Mouse (Mus musculus) frontal cortex, postnatal 25 days (tissue): ENCODE measurements around the gene Palld.

ENCODE experiments used
- DNase-seq, 2 experiments: peaks; one replicate each; pipeline ENCODE4 v3.0.0; 2022; ENCODE audit warnings: low spot score in 2 of 2

Palld gene

DNA sequence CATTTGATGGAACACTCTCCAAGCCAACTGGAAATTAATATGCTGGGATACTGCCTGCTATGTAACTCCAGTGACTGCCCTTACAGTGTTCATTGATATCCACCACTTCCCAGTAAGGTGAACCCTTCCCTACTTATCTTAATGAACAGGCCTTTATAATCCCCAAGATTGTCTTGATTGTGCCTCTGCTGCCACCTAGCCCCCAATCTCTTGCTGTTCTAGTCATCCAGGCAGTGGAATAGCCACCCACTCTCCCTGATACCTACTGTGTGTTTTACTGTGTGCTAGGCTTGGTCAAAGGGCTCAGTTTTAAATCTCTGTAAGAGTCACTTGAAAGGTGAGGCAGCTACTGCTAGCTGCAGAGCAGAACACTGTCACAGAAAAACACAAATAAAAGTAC, 216.2 kb downstream of the Palld start:
- no peak for DNase-seq

DNA sequence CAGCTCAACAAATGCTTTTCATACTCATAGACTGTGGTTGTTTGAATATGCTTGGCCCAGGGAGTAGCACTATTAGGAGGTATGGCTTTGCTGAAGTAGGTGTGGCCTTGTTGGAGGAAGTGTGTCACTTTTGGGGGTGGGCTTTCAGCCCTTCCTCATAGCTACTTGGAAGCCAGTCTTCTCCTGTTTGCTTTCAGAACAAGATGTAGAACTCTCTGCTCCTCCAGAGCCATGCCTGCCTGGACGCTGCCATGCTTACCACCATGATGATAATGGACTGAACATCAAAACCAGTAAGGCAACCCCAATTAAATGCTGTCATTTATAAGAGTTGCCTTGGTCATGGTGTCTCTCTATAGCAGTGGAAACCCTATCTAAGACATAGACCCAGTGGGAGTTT, 217.2 kb downstream of the Palld start:
- no peak for DNase-seq

DNA sequence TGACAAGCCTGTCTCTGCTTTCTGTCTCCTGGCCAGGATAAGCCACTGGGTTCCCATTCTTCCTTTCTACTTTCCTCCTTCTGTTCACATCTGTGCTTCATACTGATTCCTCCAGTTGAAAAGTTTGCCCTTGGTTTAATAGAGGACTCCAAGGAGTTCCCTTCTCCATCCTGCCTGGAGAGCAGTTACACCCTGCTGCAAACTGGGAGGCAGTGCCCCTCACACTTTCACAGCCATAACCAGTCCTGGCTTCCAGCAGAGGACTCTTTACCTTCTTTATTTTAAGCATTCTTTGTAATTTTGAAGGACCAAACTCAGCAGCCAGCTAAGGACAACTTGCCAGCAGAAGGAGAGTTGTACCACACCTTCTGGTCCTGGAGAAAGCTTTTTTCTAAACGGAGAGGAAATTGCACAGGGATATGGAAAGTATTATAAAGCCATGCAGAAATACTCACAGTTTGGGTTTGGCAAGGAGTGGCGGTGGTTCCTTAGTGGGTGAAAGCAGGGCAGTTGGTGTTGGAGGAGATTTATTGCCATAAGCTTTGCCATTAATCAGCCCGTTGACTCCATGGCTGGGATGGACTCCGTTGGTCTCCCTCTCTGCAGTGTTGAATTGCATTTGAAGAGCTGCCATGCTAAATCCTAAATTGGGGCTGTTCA, 218.1 kb downstream of the Palld start:
- DNase-seq, result no peak

DNA sequence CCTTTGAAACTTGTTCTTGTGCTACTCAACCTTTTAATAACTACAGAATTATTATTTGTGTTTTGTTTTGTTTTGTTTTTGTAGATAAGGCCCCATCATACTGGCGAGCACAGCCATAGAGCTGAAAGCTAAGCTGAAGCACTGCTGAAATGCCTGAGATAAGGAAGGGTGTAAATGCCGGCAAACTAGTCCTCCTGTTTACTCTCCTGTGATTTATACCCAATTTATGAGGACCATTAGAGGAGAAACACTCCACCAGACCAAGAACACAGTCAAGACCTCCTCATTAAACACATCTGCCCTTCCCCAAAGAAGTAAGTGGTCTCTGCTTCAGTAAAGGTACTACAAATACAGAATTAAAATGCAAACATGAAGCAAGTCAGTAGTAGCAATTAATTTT, 219.6 kb downstream of the Palld start:
- DNase-seq, result no peak

DNA sequence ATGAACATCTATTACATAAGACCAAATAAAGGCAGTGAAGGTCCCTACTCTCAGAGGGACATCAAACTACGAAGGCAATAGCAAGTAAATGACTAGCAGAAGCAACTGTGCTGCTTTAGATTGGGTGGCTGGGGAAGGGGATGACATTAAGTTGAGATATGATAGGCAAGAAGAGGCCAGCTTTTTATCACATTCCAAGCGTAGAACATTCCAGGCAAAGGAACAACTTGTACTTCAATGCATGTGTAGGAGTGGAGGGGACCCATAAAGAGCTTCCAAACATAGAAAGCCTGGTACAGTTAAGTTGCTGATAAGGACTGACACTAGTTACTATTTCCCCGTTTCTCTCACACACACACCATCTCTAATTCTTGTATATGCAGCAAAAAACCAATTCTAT, 221.3 kb downstream of the Palld start:
- no peak for DNase-seq

DNA sequence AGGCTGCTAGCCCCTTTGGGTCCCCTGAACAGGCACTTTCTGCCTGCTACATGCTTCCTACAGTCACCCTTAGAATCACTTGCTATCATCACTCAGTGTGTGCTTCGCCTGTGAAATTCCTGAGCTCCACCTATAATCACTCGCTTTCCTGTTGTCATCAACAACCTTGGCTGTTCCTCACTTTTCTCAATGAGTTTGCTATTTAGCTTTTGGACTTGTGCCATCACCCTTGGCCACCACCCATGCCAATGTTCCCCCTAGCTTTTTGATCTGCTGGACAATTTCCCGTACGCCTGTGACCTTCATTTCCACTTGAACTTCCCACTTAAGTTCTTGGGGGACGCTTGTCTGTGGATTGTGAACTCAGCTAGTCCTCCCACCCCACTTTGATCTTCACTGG, 225.3 kb downstream of the Palld start:
- DNase-seq, result no peak

DNA sequence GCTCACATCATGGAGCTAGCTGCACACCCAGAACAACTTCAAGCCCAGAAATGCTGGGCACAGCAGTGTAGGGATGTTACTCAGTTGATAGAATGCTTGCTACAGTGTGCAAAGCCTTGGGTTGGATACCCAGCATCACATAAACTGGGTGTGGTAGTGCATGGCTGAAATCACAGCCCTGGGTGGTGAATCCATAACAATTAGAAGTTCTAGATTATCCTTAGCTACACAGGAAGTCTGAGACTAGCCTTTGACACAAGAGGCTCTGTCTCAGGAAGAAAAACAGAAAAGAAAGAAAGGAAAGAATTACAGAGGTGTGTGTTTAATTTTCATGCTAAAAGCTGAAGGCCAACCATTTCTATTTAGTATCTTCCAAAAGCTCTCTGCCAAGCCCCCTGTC, 231.3 kb downstream of the Palld start:
- DNase-seq, result no peak

DNA sequence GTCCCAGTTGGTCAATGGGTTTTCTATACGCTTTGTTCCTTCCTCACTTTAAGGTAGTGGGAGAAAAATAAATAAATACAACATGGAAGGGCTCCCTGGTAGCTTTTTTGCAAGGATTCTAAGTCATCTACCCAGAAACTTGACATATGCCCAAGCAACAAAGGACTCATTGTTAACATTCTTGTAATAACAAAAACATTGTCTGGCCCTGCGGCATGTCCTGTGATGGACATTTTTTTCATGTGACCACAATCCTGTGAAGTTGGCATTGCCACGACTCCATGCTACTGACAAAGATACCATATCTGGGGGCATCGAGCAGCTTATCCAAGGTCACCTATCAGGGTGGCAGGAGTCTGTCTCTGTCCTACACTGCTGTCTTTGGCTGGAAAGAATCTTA, 232.1 kb downstream of the Palld start:
- DNase-seq, result no peak

DNA sequence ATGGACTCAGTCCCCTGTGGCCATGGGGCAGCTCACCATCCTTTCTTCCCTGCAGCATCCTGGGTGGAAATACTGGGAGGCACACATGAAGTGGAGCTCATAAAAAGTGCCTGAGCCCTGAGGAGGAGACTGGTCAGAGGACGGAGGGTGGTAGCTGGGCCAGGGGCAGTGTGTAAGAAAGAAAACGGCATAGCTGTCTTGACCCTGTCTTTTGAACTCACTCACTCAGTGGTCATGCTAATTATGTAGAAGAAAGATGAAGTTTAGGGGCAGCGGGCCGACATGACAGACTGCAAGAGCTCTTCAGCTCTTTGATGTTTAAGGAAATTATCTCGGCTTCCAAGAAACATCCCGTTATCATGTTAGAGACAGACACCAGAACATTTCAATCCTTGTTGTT, 235.6 kb downstream of the Palld start:
- no peak for DNase-seq

DNA sequence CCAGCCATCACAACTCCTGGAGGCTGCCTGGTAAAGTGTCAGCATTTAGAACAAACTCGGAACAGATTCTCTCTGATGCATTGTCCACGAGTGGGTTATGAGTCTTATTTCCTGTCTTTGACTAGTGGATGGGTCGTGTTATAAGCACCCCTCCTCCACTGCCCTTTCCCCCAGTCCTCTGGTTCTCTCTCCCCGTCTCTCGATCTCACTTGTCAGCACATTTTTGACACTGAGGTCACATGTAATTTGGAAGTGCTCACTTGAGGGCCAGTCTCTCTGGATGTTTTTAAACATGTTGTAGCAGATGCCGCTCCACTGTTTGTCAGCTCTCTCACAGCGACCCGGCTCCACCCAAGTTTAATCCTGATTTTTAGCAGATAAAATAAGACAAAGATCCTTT, 237.5 kb downstream of the Palld start:
- DNase-seq, result no peak

DNA sequence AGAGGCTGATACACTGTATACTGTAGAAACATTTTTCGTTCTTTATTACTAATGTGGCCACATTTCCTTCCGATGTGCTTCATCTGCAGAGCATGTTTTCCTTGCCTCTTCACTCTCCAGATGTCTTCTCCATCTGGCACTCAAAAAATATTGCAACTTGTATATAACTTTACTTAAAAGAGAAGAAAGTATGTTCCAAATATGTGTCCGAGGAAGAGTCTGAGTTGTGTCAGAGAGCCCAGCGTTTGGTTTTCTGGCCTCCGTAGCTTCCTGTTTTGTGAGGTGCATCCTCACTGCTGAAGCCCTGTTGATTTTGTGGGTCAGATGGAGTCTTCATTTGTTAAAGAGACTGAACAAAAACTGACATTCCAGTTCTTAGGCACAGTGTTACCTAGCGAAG, 238.3 kb downstream of the Palld start:
- no peak for DNase-seq

DNA sequence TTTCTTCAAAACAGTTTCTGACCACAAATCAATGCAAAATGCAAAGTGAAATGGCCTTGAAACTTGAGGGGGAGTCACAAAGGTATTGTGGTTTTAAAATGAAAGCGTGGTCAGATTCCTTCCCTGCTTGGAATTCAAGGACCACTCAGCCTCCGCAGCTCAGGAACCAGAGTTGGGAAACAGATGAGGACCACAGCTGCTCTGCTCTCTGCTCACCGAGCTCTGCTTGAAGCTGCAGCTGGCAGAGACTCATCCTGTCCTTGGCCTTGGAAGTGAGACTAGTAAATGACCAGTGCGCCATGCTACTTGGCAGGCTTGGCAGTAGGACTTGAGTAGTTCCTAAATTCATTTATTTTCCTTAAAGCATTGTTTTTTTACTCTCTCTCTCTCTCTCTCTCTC, 239.7 kb downstream of the Palld start:
- no peak for DNase-seq

DNA sequence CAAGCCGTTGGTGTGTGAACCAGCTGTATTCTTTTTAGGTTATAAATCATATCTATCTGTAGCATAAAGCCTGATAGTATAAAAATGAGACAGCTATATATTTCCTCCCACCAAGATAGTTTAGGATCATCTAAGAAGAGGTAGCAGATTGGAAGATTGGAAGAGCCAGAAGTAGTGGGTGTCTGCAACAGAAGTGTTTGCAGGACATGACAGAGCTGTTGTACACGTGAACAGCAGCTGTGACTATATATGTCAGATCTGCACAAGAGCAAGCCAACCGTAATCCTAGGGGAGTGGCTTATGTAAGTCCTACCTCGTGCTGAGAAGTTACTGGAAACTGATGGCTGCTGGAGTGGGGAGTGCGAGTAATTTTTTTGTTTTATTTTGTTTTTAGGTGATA, 240.9 kb downstream of the Palld start:
- DNase-seq, result no peak

DNA sequence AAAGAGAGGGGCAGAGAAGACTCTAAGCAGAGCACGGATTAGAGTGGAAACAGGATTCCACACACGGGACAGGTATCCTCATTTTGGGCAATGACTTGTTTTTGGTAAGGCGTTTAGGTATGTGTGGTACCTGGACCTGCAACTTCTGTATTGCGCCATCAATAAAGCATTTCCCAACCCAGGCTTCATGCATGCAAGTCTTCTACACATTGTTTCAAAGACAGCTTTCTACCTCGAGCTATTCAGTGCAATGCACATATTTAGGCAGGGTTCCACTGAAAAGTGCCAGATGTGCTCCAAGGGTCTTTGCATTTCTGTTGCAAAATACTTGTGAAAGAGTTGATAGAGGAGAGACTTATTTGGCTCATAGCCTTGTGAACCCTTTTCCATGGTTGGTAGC, 241.5 kb downstream of the Palld start:
- no peak for DNase-seq

DNA sequence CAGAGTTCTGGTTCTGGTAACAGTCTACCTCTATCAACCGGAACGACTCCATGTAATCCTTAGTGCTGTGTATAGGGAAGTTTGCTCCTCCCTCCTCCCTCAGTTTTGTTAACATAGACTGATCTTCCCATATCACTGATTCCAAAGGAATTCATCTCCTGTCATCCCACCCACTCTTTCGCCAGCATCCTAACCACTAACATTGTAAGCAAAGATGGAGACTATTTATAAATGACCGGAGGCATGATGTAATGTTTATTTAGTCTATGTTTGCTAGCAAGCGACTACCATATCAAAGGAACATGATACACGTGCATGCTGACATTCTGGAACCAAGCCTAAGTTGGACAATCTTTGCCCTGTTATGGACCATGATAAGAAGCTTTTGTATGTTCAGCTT, 250.5 kb downstream of the Palld start:
- no peak for DNase-seq

DNA sequence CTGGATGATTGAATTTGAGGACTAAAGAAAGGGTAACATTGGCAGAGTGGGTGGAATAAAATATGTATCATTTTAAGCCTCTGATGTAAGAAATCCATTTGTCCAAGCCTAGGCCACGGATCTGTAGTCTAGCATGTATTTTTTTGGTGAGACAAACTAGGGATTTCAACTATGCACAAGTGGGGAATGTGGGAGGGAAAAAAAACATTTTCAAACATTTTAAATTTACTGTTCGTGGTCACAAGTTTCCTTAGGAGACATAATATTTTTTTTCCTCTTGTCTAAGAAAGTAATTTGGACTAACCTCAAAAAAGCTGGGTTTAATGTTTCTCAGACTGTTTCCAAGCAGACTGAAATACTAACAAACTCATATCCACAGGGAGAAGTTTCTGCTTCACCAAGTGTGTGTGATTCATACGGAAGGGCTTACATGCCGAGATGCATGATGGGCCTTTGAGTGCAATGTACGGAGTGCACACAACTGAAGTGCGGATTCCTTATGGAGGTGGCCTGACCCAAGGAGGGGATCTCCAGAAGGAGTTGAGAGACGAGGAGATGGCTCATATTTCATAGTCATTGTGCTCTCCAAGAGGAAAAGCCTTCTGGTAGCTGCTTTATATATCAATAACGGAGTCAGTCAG, 256.2 kb downstream of the Palld start:
- DNase-seq, result no peak

DNA sequence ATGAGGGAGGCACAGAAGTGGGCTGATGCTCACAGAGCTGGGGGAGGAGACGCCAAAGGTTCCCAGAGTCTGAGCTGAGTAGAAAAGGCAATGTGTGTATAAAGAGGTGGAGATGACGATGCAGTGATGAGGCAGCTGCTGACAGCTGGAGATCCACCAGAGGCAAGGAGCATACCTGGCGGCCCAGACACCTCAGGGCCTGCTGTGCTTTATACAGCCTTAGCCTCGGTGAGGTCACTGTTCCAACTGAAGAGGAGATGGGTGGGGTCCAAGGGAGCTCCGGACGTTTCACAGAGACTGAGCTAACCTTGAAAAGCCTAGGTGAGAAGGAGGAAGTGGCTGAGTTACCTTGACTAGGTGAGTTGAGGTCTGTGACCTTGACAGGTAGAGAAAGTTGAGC, 256.8 kb downstream of the Palld start:
- DNase-seq, result no peak

DNA sequence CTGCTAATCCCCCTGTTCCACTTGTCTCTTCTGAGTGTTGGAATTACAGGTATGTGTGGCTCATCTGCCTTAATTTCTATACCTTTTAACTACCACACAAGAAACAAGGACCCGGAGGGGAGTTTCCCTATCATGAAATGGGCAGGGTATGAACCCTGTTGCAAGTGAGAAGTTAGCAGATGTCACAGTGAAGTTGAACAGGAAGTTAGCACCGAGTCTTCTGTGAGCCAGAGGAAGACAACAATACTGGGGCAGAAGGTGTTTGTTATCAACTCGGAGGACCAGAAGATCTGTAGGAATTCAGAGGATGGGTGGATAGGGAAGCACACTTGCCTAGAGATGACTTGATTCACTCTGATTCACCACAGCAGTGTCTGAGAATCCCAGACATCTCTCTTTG, 259.3 kb downstream of the Palld start:
- DNase-seq, result no peak

DNA sequence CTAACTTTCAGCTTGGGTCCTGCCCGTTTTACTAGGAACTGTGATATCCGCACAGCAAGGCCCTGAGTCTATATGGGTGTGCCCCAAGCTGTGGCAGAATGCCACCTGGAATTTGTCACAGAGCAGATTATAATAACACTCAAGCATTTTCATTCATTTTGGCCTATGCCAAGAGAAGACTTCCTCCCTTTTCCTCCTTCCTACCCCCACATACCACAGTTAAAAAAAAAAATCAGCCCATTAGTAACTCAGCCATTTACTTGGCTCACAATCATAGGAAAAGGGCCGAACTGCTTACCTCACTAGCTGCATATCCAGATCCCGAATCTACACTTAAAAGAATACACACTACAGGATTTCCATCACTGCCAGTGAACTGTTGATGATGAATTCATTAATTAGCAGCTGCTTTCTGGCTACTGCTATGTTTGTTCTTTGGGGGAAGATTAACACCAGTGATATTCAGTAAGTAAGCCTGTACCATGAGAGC, 260.1 kb downstream of the Palld start:
- DNase-seq, result no peak

DNA sequence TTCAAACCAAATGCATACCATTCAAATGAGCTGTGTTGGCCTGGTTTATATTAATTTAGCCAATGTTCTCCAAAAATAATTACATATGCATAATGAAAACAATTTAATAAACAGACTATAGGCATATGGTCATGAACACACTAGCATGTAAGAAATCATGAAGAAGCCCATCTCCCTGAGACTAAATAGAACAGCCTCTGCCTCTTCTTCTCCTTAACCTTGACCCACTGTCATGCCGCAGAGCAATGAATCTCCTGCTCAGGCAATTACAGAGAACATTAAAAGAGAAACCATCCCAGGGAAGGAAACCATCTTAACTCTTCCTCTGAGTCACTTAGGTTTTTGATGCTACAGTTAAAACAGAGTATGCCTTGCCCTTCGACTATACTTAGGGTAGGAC, 262.9 kb downstream of the Palld start:
- DNase-seq, result no peak

DNA sequence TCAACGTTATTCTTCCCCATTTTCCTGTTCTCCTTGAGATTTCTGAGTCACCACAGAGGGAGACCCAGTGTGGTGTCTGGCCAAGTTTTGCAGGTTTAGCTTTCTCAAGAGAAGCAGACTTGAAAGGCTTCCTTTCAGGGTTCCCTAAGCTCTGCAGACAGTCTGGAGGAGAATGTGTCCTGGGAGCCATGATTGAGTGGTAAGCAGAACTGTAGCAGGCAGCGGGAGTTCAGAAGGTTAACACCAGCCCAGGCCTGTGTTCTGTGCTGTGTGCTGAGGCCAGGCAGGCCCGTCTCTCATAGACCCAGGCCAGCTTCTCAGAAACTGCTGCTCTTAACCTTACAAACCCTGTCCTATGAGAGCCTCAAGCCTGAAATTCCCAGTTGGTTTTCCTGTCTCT, 263.5 kb downstream of the Palld start:
- no peak for DNase-seq

DNA sequence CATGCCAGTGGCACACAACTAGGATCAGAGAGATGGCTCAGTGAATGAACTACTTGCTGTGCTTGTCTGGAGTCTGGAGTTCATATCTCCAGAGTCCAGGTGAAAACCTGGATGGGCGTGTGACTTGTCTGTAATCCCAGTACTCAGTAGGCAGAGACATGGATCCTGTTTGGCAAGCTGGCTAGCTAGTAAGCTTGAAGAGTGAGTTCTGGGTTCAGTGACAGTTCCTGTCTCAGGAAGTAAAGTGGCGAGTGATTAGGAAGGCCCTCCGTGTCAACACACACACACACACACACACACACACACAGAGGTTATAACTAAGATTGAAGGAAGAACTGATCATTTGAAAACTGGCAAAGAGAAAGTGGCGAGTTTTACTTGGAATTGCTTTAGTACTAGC, 264.8 kb downstream of the Palld start:
- no peak for DNase-seq

DNA sequence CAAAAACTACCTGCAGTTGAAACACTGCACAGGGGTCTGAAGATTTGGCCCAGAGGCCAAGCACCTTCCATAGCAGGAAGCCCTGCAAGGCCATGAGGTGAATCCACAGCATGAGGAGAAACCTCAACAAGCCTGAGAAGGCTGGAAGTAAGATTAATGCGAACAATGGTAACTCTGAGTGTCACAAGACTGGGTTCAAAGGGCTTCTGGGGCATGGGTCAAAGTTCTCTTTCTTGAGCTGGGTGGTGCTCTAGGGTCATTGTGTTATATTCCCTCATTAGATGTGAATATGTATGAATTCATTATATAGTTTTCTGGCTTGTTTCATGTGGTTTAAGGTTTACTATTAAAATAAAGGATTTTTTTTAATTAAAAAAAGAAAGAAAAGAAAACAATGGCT, 267.7 kb downstream of the Palld start:
- DNase-seq, result no peak

DNA sequence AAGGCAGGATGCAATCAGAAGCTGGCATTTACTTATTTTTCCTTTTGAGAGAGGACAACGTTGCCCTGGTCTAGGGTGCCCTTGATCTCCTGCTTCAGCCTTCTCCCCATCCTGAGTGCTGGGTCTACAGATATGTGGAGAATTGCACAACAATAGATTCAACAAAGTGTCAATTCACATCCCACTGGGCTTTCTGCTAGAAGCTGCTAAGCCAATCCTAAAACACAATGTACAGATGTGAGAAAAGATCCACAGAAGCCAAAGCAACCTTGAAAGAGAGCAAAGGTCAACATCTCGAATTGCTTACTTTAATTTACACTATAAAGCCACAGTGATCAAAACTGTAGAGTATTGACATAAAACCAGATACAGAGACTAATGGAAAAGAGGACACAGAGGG, 270.2 kb downstream of the Palld start:
- DNase-seq, result no peak
